Mouse (Mus musculus) embryonic facial prominence, embryonic 14.5 days (tissue): ENCODE results near the gene Ndufa3. TPM values are rescaled to one million over a fixed set of nuclear protein-coding genes. Genes with fewer than 3 reads are reported as not detected.

ENCODE experiments used
- ATAC-seq: fragments of 200-750 bp; cut with Nextera tagmentation; 2 replicates; pipeline ENCODE4 v1.8.0; 2017; ENCODE audit warnings: low read depth, moderate number of reproducible peaks, moderate TSS enrichment
- DNase-seq: peaks from one replicate; pipeline ENCODE4 v3.0.0-alpha.2; 2015; ENCODE audit warnings: low spot score
- H3K27ac ChIP-seq: fragments of 300-500 bp; sonication (generic); replicated peaks from 2 replicates; pipeline ENCODE4 v1.5.1; 2014; ENCODE audit warnings: low read depth, mild to moderate bottlenecking, low read length, moderate library complexity
- H3K27me3 ChIP-seq: fragments of 300-500 bp; sonication (generic); replicated peaks from 2 replicates; pipeline ENCODE4 v1.6.1; 2014; ENCODE audit warnings: low read length; ENCODE audit not compliant: control insufficient read depth, insufficient read depth
- H3K36me3 ChIP-seq: fragments of 300-500 bp; sonication (generic); 2 replicates; pipeline ENCODE4 v1.6.1; 2014; ENCODE audit warnings: low read length, mixed read lengths; ENCODE audit not compliant: control insufficient read depth, insufficient read depth
- H3K4me1 ChIP-seq: fragments of 300-500 bp; sonication (generic); 2 replicates; pipeline ENCODE4 v1.6.1; 2014; ENCODE audit warnings: antibody characterized with exemption, low read length; ENCODE audit not compliant: control insufficient read depth, insufficient read depth
- H3K4me2 ChIP-seq: fragments of 300-500 bp; sonication (generic); 2 replicates; pipeline ENCODE4 v1.6.1; 2014; ENCODE audit warnings: low read depth, mild to moderate bottlenecking, low read length, moderate library complexity, mixed read lengths
- H3K4me3 ChIP-seq: fragments of 300-500 bp; sonication (generic); 2 replicates; pipeline ENCODE4 v1.5.1; 2014; ENCODE audit warnings: low read depth, mild to moderate bottlenecking, low read length
- H3K9ac ChIP-seq: fragments of 300-500 bp; sonication (generic); 2 replicates; pipeline ENCODE4 v1.6.1; 2014; ENCODE audit warnings: low read depth, mild to moderate bottlenecking, low read length, moderate library complexity, mixed read lengths
- H3K9me3 ChIP-seq: fragments of 300-500 bp; sonication (generic); 2 replicates; pipeline ENCODE4 v1.6.1; 2016; ENCODE audit warnings: low read length; ENCODE audit not compliant: control insufficient read depth
- WGBS: fragments of 180-500 bp; shearing (Covaris S2); extraction: QIAGEN DNeasy Blood & Tissue Kit; methylation state at CpG from one replicate; pipeline ENCODE4 v1.1.7; 2014; 5-methylcytosine and 5-hydroxymethylcytosine counted together
- polyA plus RNA-seq: library from polyadenylated mRNA; unstranded; fragments of >200 nt; fragmentation: Nextera tagmentation; extraction: Ambion mirVana; gene quantifications from 2 replicates; pipeline ENCODE4 v1.2.1, GENCODE M21; 2014

The Ndufa3 gene
- polyA plus RNA-seq, 1 experiment from 2014 or later: 552 TPM

- peaks cover 22% of the 10 kb centered on the region for H3K36me3 ChIP-seq
- WGBS: 80% methylated on average over 4 of the region's 4 CpGs
- H3K9ac ChIP-seq: no peak within 1 kb of the TSS
- H3K4me3 ChIP-seq: peak within 1 kb of the TSS; percentile 80
- no peaks in the 10 kb centered on the region for H3K4me1 ChIP-seq
- 0 out of 2 replicates have a peak within 1 kb of the TSS, but pooled peaks have one; percentile 61 for H3K4me2 ChIP-seq
- no peaks in the 10 kb centered on the region for H3K27me3 ChIP-seq
- ATAC-seq: no peak
- DNase-seq: no peak
- H3K27ac ChIP-seq: no peak within 1 kb of the TSS
- no peaks in the 10 kb centered on the region for H3K9me3 ChIP-seq
These were observed 1.1 kb upstream of the Ndufa3 start, which contains the start of gene Oscar for GRCm38 (mm10) chr7:3616057-3616388. Gene Oscar (minus strand): TSS chr7:3616157.

DNA sequence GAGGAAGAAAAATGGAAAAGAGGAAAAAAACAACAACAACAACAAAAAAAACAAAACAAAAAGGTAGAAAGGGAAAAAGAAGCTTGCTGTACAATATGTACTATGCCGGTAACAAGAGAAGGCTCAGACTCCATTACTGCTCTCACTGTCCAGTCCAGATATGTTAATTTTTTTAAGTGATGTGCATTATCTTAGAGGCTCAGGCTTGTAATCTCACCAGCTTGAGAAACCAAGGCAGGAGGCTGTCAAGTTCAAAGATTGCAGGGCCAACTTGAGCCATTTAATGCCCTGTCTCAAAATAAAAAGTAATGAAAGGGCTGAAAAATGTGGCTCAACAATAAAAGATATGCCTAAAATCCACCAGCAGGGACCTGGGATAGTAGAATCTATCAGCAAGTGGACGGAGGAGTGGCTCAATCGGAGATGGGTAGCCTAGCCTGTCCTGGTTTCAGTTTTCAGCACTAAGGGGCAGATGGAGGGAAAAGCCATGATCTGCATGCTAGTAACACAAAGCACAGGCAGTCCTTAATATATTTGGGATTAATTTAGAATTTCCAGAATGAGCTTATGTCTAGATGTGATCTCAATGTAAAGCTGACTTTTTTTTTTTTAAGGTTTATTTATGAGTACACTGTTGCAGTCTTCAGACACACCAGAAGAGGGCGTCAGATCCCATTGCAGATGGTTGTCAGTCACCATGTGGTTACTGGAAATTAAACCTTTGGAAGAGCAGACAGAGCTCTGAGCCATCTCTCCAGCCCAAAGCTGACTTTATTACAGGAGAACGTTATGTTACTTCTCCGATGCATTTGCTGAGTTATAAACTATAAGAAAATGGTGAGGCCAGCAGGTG lies 558 bp upstream of the Ndufa3 start:
- H3K4me1 ChIP-seq: no peaks in the 10 kb centered on the region
- peak overlapping the region; percentile 80 for H3K4me3 ChIP-seq
- H3K36me3 ChIP-seq: peaks cover 26% of the 10 kb centered on the region
- H3K9ac ChIP-seq: no peak overlapping the region
- 39% methylated on average over 6 of the region's 6 CpGs for WGBS
- no peak overlapping the region for H3K27ac ChIP-seq
- no peak for DNase-seq
- no peaks in the 10 kb centered on the region for H3K9me3 ChIP-seq
- no peaks in the 10 kb centered on the region for H3K27me3 ChIP-seq
- ATAC-seq: no peak
- H3K4me2 ChIP-seq: 0 out of 2 replicates have a peak overlapping the region, but pooled peaks have one; percentile 61

DNA sequence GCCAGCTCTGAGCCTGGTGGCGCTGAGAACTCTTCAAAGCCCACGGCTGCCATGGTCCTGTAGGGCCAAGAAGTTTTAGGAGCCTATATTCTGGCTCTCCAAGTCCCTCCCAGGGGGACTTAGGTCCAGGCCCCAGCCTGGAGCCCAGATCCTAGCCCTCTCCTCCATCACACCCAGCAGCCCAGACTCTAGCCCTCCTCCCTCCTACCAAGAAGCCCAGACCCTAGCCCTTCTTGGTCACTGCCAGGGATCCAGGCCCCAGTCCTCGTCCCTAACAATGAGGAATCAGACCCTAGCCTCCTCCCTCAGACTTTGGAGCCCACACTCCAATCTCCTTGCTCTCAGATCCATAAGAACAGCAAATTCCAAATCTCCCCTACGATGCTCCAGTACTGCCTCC lies 11.9 kb downstream of the Ndufa3 start:
- Histone ChIP-seq H3K9ac (peak overlapping the region; percentile 81), H3K27ac (peak overlapping the region; percentile 85; the same call in 1 of the 2 replicates), H3K36me3 (peaks cover 32% of the 10 kb centered on the region; the same call in 1 of the 2 replicates), H3K4me2 (peak overlapping the region; percentile 96), H3K4me3 (peak overlapping the region; percentile 50), H3K9me3 (no peaks in the 10 kb centered on the region), H3K4me1 (peaks cover 13% of the 10 kb centered on the region), H3K27me3 (no peaks in the 10 kb centered on the region)
- ATAC-seq: no peak; the same call in 1 of the 2 replicates
- no peak for DNase-seq
- 40% methylated on average over 4 of the region's 4 CpGs for WGBS

GRCm38 (mm10) chr7:3629543-3630477 lies 12.6 kb downstream of the Ndufa3 start, which contains the start of the genes Tfpt and Prpf31:
Gene Tfpt (minus strand): TSS chr7:3629929.
Gene Prpf31 (plus strand): TSS chr7:3629985.
- peak; percentile 92 for ATAC-seq
- 1% methylated on average over 47 of the region's 47 CpGs for WGBS
- peak within 1 kb of the TSS; percentile 50 for H3K4me3 ChIP-seq
- DNase-seq: peak; percentile 98
- H3K27ac ChIP-seq: peak within 1 kb of the TSS; percentile 85
- H3K4me1 ChIP-seq: peaks cover 13% of the 10 kb centered on the region
- no peaks in the 10 kb centered on the region for H3K27me3 ChIP-seq
- H3K9ac ChIP-seq: peak within 1 kb of the TSS; percentile 81
- peaks cover 34% of the 10 kb centered on the region for H3K36me3 ChIP-seq
- H3K4me2 ChIP-seq: peak within 1 kb of the TSS; percentile 96
- no peaks in the 10 kb centered on the region for H3K9me3 ChIP-seq

DNA sequence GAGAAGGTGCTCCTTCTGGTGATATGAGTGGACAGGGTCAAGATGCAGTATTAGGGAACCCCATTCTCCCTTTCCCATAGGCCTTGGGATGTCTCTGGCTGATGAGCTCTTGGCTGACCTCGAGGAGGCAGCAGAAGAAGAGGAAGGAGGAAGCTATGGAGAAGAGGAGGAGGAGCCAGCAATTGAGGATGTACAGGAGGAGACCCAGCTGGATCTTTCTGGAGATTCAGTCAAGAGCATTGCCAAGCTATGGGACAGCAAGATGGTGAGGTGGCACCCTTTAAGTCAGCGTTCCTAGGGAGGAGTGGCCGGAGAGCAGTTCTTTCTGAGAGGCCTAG lies 13.3 kb downstream of the Ndufa3 start:
- H3K4me3 ChIP-seq: peak overlapping the region; percentile 50
- peaks cover 13% of the 10 kb centered on the region for H3K4me1 ChIP-seq
- 49% methylated on average over 3 of the region's 3 CpGs for WGBS
- ATAC-seq (no peak), DNase-seq (no peak)
- H3K4me2 ChIP-seq: peak overlapping the region; percentile 96
- no peaks in the 10 kb centered on the region for H3K27me3 ChIP-seq
- H3K9me3 ChIP-seq: no peaks in the 10 kb centered on the region
- peaks cover 39% of the 10 kb centered on the region for H3K36me3 ChIP-seq
- H3K9ac ChIP-seq: peak overlapping the region; percentile 81
- no peak overlapping the region for H3K27ac ChIP-seq

- ATAC-seq (no peak), DNase-seq (no peak)
- no peak overlapping the region for H3K4me3 ChIP-seq
- no peak overlapping the region for H3K27ac ChIP-seq
- WGBS: 70% methylated on average over 5 of the region's 5 CpGs
- 0 out of 2 replicates have a peak overlapping the region, but pooled peaks have one; percentile 11 for H3K9ac ChIP-seq
- H3K4me1 ChIP-seq: peaks cover 22% of the 10 kb centered on the region
- H3K4me2 ChIP-seq: peak overlapping the region; percentile 64; the same call in 1 of the 2 replicates
- H3K36me3 ChIP-seq: peaks cover 37% of the 10 kb centered on the region
- H3K9me3 ChIP-seq: no peaks in the 10 kb centered on the region
- H3K27me3 ChIP-seq: no peaks in the 10 kb centered on the region
These were observed 26.2 kb downstream of the Ndufa3 start for GRCm38 (mm10) chr7:3643412-3643811.

- H3K36me3 ChIP-seq: peaks cover 33% of the 10 kb centered on the region
- peaks cover 23% of the 10 kb centered on the region for H3K4me1 ChIP-seq
- peak overlapping the region; percentile 6; the same call in 1 of the 2 replicates for H3K27ac ChIP-seq
- peak overlapping the region; percentile 64 for H3K4me2 ChIP-seq
- peak overlapping the region; percentile 40 for H3K4me3 ChIP-seq
- H3K9me3 ChIP-seq: no peaks in the 10 kb centered on the region
- peak overlapping the region; percentile 53; the same call in 1 of the 2 replicates for H3K9ac ChIP-seq
- H3K27me3 ChIP-seq: no peaks in the 10 kb centered on the region
- DNase-seq (no peak), ATAC-seq (no peak)
- 26% methylated on average over 9 of the region's 9 CpGs for WGBS
These were observed 26.7 kb downstream of the Ndufa3 start for GRCm38 (mm10) chr7:3643843-3644242.

DNA sequence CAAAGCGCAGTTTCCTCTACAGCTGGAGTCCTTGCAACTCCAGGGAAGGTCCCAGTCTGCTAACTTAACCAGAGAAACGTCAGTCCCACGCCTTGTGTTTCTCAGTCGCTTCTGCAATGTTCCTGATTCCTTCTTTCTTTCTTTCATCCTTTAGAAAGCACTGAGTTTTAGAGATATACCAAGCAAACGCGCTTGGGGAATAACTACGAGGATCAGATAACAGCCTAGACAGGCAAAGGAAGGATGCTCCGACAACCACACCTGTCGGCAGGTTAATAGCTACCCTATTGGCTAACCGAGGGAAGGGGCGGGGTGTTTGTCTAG lies 27.1 kb downstream of the Ndufa3 start:
- Histone ChIP-seq H3K4me2 (peak overlapping the region; percentile 64), H3K9me3 (no peaks in the 10 kb centered on the region), H3K4me3 (peak overlapping the region; percentile 40), H3K9ac (peak overlapping the region; percentile 53; the same call in 1 of the 2 replicates), H3K4me1 (peaks cover 23% of the 10 kb centered on the region), H3K36me3 (peaks cover 28% of the 10 kb centered on the region), H3K27me3 (no peaks in the 10 kb centered on the region), H3K27ac (peak overlapping the region; percentile 6)
- no peak for DNase-seq
- ATAC-seq: no peak
- 0% methylated on average over 11 of the region's 11 CpGs for WGBS
